Mouse (Mus musculus) G1E (cell line): ENCODE results near the gene Ccdc85c. TPM values are rescaled to one million over a fixed set of nuclear protein-coding genes. Genes with fewer than 3 reads are reported as not detected.
A peak's percentile ranks its signal among the peaks of the same experiment; 100 is the strongest.

Experiments used
- ATAC-seq: 2 replicates; pipeline ENCODE4 v1.8.0; 2016; ENCODE audit warnings: mild to moderate bottlenecking; ENCODE audit not compliant: insufficient number of reproducible peaks, poor library complexity, low FRiP score, severe bottlenecking; ENCODE audit errors: extremely low read depth
- DNase-seq: peaks from one replicate; pipeline ENCODE4 v3.0.0; 2012; ENCODE audit warnings: low spot score
- H3K27me3 ChIP-seq: 2 replicates; pipeline ENCODE4 v1.6.1; 2012; ENCODE audit warnings: mild to moderate bottlenecking, low read length, inconsistent platforms; ENCODE audit not compliant: insufficient read depth
- H3K36me3 ChIP-seq: replicated peaks from 2 replicates; pipeline ENCODE3; 2012; ENCODE audit warnings: mild to moderate bottlenecking, inconsistent platforms
- H3K4me1 ChIP-seq: 2 replicates; pipeline ENCODE4 v1.6.1; 2012; ENCODE audit warnings: low read depth, low read length, inconsistent platforms, mixed read lengths; ENCODE audit not compliant: insufficient read depth
- H3K4me3 ChIP-seq: 2 replicates; pipeline ENCODE4 v1.5.1; 2012; ENCODE audit warnings: low read depth, mild to moderate bottlenecking, inconsistent platforms, low read length, moderate library complexity, mixed read lengths
- H3K9me3 ChIP-seq: replicated peaks from 2 replicates; pipeline ENCODE4 v1.6.1; 2012; ENCODE audit warnings: inconsistent platforms
- CTCF ChIP-seq: IDR thresholded peaks from 2 replicates; pipeline ENCODE4 v1.5.1; 2012; ENCODE audit warnings: low read depth, low read length, inconsistent platforms, mixed read lengths
- GATA1 ChIP-seq: IDR thresholded peaks from 2 replicates; pipeline ENCODE4 v1.6.1; 2012; ENCODE audit warnings: borderline replicate concordance, low read length, inconsistent platforms, mixed read lengths
- GATA2 ChIP-seq: IDR thresholded peaks from 2 replicates; pipeline ENCODE4 v1.6.1; 2012; ENCODE audit warnings: low read depth, low read length, inconsistent platforms, borderline replicate concordance
- POLR2AphosphoS5 ChIP-seq: IDR thresholded peaks from 2 replicates; pipeline ENCODE4 v1.6.1; 2012; ENCODE audit warnings: low read depth, low read length, inconsistent platforms; ENCODE audit not compliant: insufficient replicate concordance
- TAL1 ChIP-seq: conservative IDR thresholded peaks from 2 replicates; pipeline ENCODE4 v1.6.1; 2012; ENCODE audit warnings: low read depth, low read length, inconsistent platforms, mixed read lengths
- polyA plus RNA-seq: library from polyadenylated mRNA; stranded (reverse); fragments of >175 nt; gene quantifications from 2 replicates; pipeline ENCODE4 v1.2.3, GENCODE M21; 2012
- total RNA-seq, 2 experiments: library from RNA; stranded (forward) in 1 of 2; stranded (reverse) in 1 of 2; fragments of 200-1000 nt in 1 of 2; fragments of >200 nt in 1 of 2; fragmentation: Nextera tagmentation in 1 of 2; gene quantifications; 2 replicates each; pipeline ENCODE4 v1.2.3; 2014 to 2017

Ccdc85c gene
- total RNA-seq (2014; fragmentation: Nextera tagmentation): not detected in 2 replicates
- total RNA-seq (2017): 0.05 TPM in 1 of 2 replicates, not detected in the other
- polyA plus RNA-seq: not detected in 2 replicates

GRCm38 (mm10) chr12:108274661-108275507, at the start of gene Ccdc85c:
Gene Ccdc85c (minus strand): TSS chr12:108275425.
- no peaks in the 10 kb centered on the region for H3K27me3 ChIP-seq
- no peaks in the 10 kb centered on the region for H3K4me1 ChIP-seq
- DNase-seq (no peak), ATAC-seq (no peak)
- peaks cover 95% of the 10 kb centered on the region for H3K9me3 ChIP-seq
- no peaks in the 10 kb centered on the region for H3K36me3 ChIP-seq
- peak within 1 kb of the TSS; percentile 22; the same call in 1 of the 2 replicates for H3K4me3 ChIP-seq
- TF ChIP-seq GATA2 (no peak), CTCF (no peak), POLR2AphosphoS5 (no peak), GATA1 (no peak), TAL1 (no peak)

GRCm38 (mm10) chr12:108320096-108320495, 44.9 kb upstream of the Ccdc85c start:
- DNase-seq: no peak
- no peak for ATAC-seq
- no peaks in the 10 kb centered on the region; the same call in 1 of the 2 replicates for H3K27me3 ChIP-seq
- H3K4me3 ChIP-seq: 0 out of 2 replicates have a peak overlapping the region, but pooled peaks have one; percentile 17
- no peaks in the 10 kb centered on the region for H3K4me1 ChIP-seq
- H3K9me3 ChIP-seq: peaks cover 85% of the 10 kb centered on the region
- H3K36me3 ChIP-seq: no peaks in the 10 kb centered on the region
- no peak for TF ChIP-seq GATA2

- TF ChIP-seq TAL1 (no peak), GATA2 (no peak), GATA1 (no peak), POLR2AphosphoS5 (no peak), CTCF (no peak)
- no peak for DNase-seq
- no peak for ATAC-seq
- Histone ChIP-seq H3K27me3 (no peaks in the 10 kb centered on the region; the same call in 1 of the 2 replicates), H3K9me3 (peaks cover 89% of the 10 kb centered on the region), H3K4me3 (peak overlapping the region; percentile 22; the same call in 1 of the 2 replicates), H3K36me3 (no peaks in the 10 kb centered on the region), H3K4me1 (no peaks in the 10 kb centered on the region)
Measured at GRCm38 (mm10) chr12:108318499-108318898, 43.3 kb upstream of the Ccdc85c start.

- H3K4me3 ChIP-seq: peak overlapping the region; percentile 22; the same call in 1 of the 2 replicates
- H3K27me3 ChIP-seq: no peaks in the 10 kb centered on the region; the same call in 1 of the 2 replicates
- H3K9me3 ChIP-seq: peaks cover 89% of the 10 kb centered on the region
- H3K4me1 ChIP-seq: no peaks in the 10 kb centered on the region
- ATAC-seq (no peak), DNase-seq (no peak)
- no peaks in the 10 kb centered on the region for H3K36me3 ChIP-seq
- TF ChIP-seq GATA2 (no peak), TAL1 (no peak), GATA1 (no peak), CTCF (no peak), POLR2AphosphoS5 (no peak)
Measured at GRCm38 (mm10) chr12:108317826-108318430, 42.7 kb upstream of the Ccdc85c start.

- TF ChIP-seq POLR2AphosphoS5 (no peak), GATA1 (no peak), TAL1 (no peak), CTCF (no peak), GATA2 (no peak)
- no peaks in the 10 kb centered on the region for H3K36me3 ChIP-seq
- DNase-seq: no peak
- H3K27me3 ChIP-seq: no peaks in the 10 kb centered on the region; the same call in 1 of the 2 replicates
- H3K9me3 ChIP-seq: peaks cover 91% of the 10 kb centered on the region
- H3K4me3 ChIP-seq: no peak overlapping the region
- no peak for ATAC-seq
- no peaks in the 10 kb centered on the region for H3K4me1 ChIP-seq
Measured at GRCm38 (mm10) chr12:108317201-108317738, 42.0 kb upstream of the Ccdc85c start.

- H3K27me3 ChIP-seq: peaks cover 4% of the 10 kb centered on the region; the same call in 1 of the 2 replicates
- no peaks in the 10 kb centered on the region for H3K36me3 ChIP-seq
- peaks cover 91% of the 10 kb centered on the region for H3K9me3 ChIP-seq
- ATAC-seq: no peak
- no peaks in the 10 kb centered on the region for H3K4me1 ChIP-seq
- DNase-seq: no peak
- TF ChIP-seq POLR2AphosphoS5: no peak
- no peak for TF ChIP-seq CTCF
- TF ChIP-seq GATA2: no peak
- no peak for TF ChIP-seq TAL1
- TF ChIP-seq GATA1: no peak
- H3K4me3 ChIP-seq: no peak overlapping the region
Measured at GRCm38 (mm10) chr12:108316655-108317054, 41.4 kb upstream of the Ccdc85c start.
